ENCODE assay signal across 15 mouse cellular contexts in genomic region chr6:124358953-124359352, GRCm38 (mm10). TPM values are rescaled to one million over a fixed set of nuclear protein-coding genes. Genes with fewer than 3 reads are reported as not detected.
"Had no signal": no experiment of that assay in that cellular context is flagged by ENCODE, and none has a peak within 500 bp of the region (broad histone marks: within the 10 kb centered on the region; RNA-seq: fewer than 3 reads in every experiment).

No protein-coding gene starts in this region.

- ATAC-seq: liver, postnatal 0 days; midbrain, embryonic 15.5 days had no signal

- H3K4me3 ChIP-seq: kidney, embryonic 15.5 days; left cerebral cortex, adult 2 months; limb, embryonic 10.5 days; liver, embryonic 13.5 days; lung, embryonic 15.5 days; midbrain, embryonic 10.5 days; midbrain, embryonic 15.5 days had no signal

- H3K27me3 ChIP-seq: kidney, embryonic 15.5 days; liver, embryonic 13.5 days; lung, embryonic 15.5 days; midbrain, embryonic 15.5 days had no signal

- DNase-seq: kidney, adult 2 months; kidney, postnatal 14 days; liver, embryonic 13.5 days; liver, postnatal 0 days; lung, postnatal 14 days; right cerebral cortex, postnatal 25 days; spleen, adult 18-20 months; thymus, adult 2 months; thymus, postnatal 25 days had no signal

- H3K36me3 ChIP-seq: kidney, embryonic 15.5 days; limb, embryonic 10.5 days; liver, embryonic 13.5 days; lung, embryonic 15.5 days; midbrain, embryonic 10.5 days; midbrain, embryonic 15.5 days had no signal

- H3K9me3 ChIP-seq: kidney, embryonic 15.5 days; limb, embryonic 10.5 days; liver, embryonic 13.5 days; lung, embryonic 15.5 days; midbrain, embryonic 10.5 days; midbrain, embryonic 15.5 days had no signal

- H3K9ac ChIP-seq: kidney, embryonic 15.5 days; liver, embryonic 13.5 days; liver, postnatal 0 days; lung, embryonic 15.5 days; midbrain, embryonic 15.5 days had no signal

- H3K27ac ChIP-seq: kidney, embryonic 15.5 days; left cerebral cortex, adult 2 months; limb, embryonic 10.5 days; liver, embryonic 13.5 days; lung, embryonic 15.5 days; midbrain, embryonic 10.5 days; midbrain, embryonic 15.5 days had no signal

- H3K4me2 ChIP-seq: kidney, embryonic 15.5 days; liver, embryonic 13.5 days; lung, embryonic 15.5 days; midbrain, embryonic 15.5 days had no signal

- H3K4me1 ChIP-seq: kidney, embryonic 15.5 days; limb, embryonic 10.5 days; liver, embryonic 13.5 days; lung, embryonic 15.5 days; midbrain, embryonic 10.5 days; midbrain, embryonic 15.5 days had no signal

RNA-seq across cellular contexts. Expression of gene Cd163, which starts 54.5 kb away (rescaled TPM):
- polyA plus RNA-seq: limb, embryonic 10.5 days; midbrain, embryonic 10.5 days had no signal
